Mouse (Mus musculus) lung, embryonic 14.5 days (tissue): ENCODE results near the gene Micu1. TPM values are rescaled to one million over a fixed set of nuclear protein-coding genes. Genes with fewer than 3 reads are reported as not detected.

Source experiments
- ATAC-seq: fragments of 200-750 bp; cut with Nextera tagmentation; 2 replicates; pipeline ENCODE4 v1.8.0; 2017; ENCODE audit warnings: mild to moderate bottlenecking, moderate TSS enrichment, moderate library complexity; ENCODE audit not compliant: insufficient read depth
- DNase-seq: peaks from one replicate; pipeline ENCODE4 v3.0.0-alpha.2; 2015
- H3K27ac ChIP-seq: fragments of 300-500 bp; sonication (generic); 2 replicates; pipeline ENCODE4 v1.5.1; 2014; ENCODE audit warnings: low read depth, mild to moderate bottlenecking, moderate library complexity
- H3K27me3 ChIP-seq: fragments of 300-500 bp; sonication (generic); 2 replicates; pipeline ENCODE4 v1.6.1; 2014; ENCODE audit warnings: low read length, control low read depth; ENCODE audit not compliant: insufficient read depth
- H3K36me3 ChIP-seq: fragments of 300-500 bp; sonication (generic); 2 replicates; pipeline ENCODE4 v1.6.1; 2014; ENCODE audit warnings: control low read depth; ENCODE audit not compliant: insufficient read depth
- H3K4me1 ChIP-seq: fragments of 300-500 bp; sonication (generic); 2 replicates; pipeline ENCODE4 v1.6.1; 2014; ENCODE audit warnings: antibody characterized with exemption, control low read depth; ENCODE audit not compliant: insufficient read depth
- H3K4me2 ChIP-seq: fragments of 300-500 bp; sonication (generic); 2 replicates; pipeline ENCODE4 v1.6.1; 2014; ENCODE audit warnings: mild to moderate bottlenecking
- H3K4me3 ChIP-seq: fragments of 300-500 bp; sonication (generic); 2 replicates; pipeline ENCODE4 v1.5.1; 2014; ENCODE audit warnings: low read depth, low read length
- H3K9ac ChIP-seq: fragments of 300-500 bp; sonication (generic); 2 replicates; pipeline ENCODE4 v1.6.1; 2014
- H3K9me3 ChIP-seq: fragments of 300-500 bp; sonication (generic); 2 replicates; pipeline ENCODE4 v1.6.1; 2016; ENCODE audit warnings: low read depth, low read length, control low read depth
- CTCF ChIP-seq: IDR thresholded peaks from 2 replicates; pipeline ENCODE4 v1.5.1; 2016; ENCODE audit warnings: antibody characterized with exemption, low read depth
- WGBS: fragments of 180-500 bp; shearing (Covaris S2); extraction: QIAGEN DNeasy Blood & Tissue Kit; methylation state at CpG from one replicate; pipeline ENCODE4 v1.1.7; 2014; 5-methylcytosine and 5-hydroxymethylcytosine counted together
- polyA plus RNA-seq: library from polyadenylated mRNA; unstranded; fragments of >200 nt; fragmentation: Nextera tagmentation; extraction: Ambion mirVana; gene quantifications from 2 replicates; pipeline ENCODE4 v1.2.1, GENCODE M21; 2014

Micu1 gene
- polyA plus RNA-seq, 1 experiment from 2014 or later: 83.9 TPM

DNA sequence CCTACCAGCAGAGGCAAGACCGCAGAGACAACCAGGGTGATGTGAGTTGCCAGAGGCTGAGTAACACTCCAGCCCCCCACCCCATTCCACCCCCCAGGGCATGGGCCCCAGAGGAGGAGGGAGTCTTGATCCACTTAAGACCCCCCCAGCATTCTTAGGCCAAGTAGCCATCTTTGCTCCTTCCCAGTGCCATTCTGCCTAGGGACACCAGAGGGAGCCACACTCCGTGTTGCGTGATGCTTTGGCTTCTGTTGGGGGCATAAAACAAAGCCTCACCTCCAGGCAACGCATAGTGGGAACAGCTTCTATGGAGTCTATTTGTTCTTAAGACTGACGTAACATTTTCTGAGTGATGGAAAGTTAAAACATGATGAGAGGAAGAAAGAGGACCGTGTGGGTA lies 190.7 kb downstream of the Micu1 start:
- peak; percentile 99 for TF ChIP-seq CTCF
- H3K36me3 ChIP-seq: peaks cover 66% of the 10 kb centered on the region
- no peak overlapping the region for H3K4me3 ChIP-seq
- no peak overlapping the region for H3K4me2 ChIP-seq
- no peak overlapping the region for H3K9ac ChIP-seq
- no peaks in the 10 kb centered on the region for H3K4me1 ChIP-seq
- no peaks in the 10 kb centered on the region for H3K27me3 ChIP-seq
- no peak overlapping the region for H3K27ac ChIP-seq
- DNase-seq: peak; percentile 87
- ATAC-seq: no peak
- H3K9me3 ChIP-seq: no peaks in the 10 kb centered on the region
- WGBS: 43% methylated on average over 6 of the region's 6 CpGs

DNA sequence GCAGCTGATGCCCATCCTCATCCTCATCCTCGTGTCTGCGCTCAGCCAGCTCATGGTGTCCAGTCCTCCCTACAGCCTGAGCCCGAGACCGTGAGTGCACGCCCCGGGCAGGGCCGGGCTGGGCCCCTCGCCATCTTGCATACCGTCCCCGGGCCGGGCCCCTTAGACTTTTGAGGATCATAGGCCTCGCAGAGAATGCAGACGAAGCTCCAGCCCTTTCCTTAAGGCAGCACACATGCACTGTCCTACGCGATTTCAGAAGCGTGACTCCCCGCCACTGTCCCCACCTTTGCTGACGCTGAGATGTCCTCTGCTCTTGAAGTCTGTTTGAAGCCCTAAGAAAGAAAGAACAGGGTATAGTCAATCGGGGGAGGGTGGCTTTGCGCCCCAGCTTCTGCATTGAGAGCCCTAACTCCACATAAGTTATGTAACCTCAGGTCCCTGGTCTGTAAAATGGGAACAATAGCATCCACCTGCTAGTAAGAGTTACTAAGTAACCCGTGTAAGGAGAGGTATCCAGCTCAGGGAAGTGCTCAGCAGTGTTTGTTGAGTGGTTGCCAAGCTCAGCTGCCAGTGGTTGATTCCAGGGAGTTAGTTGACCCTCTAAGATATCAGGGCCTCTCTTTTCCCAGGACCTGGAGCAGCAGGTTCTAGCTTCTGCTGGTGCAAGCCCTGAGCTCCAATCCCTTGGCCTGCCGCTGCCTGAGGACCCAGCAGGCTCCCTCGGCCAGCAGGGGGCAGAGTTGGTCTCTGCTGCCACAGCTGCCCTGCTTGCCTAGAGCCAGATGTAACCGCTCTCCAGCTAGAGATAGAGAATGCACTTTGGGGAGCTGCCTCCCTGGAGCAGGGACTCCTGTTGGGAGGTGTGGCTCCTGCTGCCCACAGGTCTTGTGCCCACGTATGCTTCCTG lies 192.2 kb downstream of the Micu1 start:
- TF ChIP-seq CTCF: peak; percentile 98
- DNase-seq (peak; percentile 93), ATAC-seq (no peak)
- H3K36me3 ChIP-seq: peaks cover 74% of the 10 kb centered on the region
- no peaks in the 10 kb centered on the region for H3K9me3 ChIP-seq
- peaks cover 12% of the 10 kb centered on the region for H3K4me1 ChIP-seq
- 79% methylated on average over 25 of the region's 25 CpGs for WGBS
- no peak overlapping the region for H3K4me2 ChIP-seq
- no peaks in the 10 kb centered on the region for H3K27me3 ChIP-seq
- H3K9ac ChIP-seq: no peak overlapping the region
- no peak overlapping the region for H3K27ac ChIP-seq
- no peak overlapping the region for H3K4me3 ChIP-seq

DNA sequence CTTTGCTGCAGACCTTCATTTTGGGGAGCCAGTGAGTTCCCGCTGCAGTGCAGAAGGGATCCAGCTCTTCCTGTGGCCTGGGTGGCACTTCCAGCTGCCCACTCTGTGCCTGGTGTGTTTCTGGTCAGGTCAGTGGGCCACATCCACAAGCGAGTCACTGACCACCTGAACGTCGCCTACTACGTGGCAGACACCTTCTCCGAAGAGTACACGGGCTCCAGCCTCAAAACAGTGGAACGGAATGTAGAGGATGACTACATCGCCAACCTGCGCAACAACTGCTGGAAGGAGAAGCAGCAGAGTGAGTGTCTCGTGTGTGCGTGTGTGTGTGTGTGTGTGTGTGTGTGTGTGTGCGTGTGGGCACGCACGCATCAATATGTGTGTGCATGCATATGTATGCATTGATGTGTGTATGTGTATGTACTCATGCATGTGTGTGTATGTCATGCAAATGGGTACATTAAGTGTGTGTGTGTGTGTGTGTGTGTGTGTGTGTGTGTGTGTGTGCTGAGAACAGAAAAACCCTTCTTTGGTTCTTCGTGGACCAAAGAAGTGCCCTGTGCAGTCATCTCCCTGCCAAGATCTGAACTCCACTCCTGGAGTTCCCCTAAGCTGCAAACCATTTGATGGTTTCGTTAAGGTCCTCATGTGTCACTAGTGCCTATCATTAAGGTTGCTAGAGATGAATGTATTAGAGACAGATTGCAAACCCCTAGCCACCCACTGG lies 193.3 kb downstream of the Micu1 start:
- no peak overlapping the region for H3K4me2 ChIP-seq
- peaks cover 73% of the 10 kb centered on the region for H3K36me3 ChIP-seq
- no peak for DNase-seq
- no peak for ATAC-seq
- H3K4me1 ChIP-seq: peaks cover 21% of the 10 kb centered on the region
- no peak overlapping the region for H3K27ac ChIP-seq
- H3K9me3 ChIP-seq: no peaks in the 10 kb centered on the region
- no peak for TF ChIP-seq CTCF
- 92% methylated on average over 17 of the region's 17 CpGs for WGBS
- no peak overlapping the region for H3K4me3 ChIP-seq
- no peaks in the 10 kb centered on the region for H3K27me3 ChIP-seq
- H3K9ac ChIP-seq: no peak overlapping the region

DNA sequence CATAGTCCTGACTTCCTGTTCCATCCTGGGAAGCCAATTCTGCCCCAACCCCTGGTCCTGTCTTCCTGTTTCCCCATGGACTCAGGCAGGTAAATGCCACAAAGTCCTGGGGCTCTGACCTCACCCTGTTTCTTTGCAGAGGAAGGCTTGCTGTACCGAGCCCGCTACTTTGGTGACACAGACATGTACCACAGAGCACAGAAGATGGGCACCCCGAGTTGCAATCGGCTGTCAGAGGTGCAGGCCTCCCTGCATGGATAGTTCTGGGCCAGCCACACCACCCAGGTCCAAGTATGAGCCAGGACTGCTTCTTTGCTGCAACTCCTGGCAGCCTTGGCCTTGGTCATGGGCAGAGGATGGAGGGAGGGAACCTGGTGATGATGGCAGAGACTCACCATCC lies 193.9 kb downstream of the Micu1 start:
- H3K9me3 ChIP-seq: no peaks in the 10 kb centered on the region
- peaks cover 27% of the 10 kb centered on the region for H3K4me1 ChIP-seq
- H3K36me3 ChIP-seq: peaks cover 69% of the 10 kb centered on the region
- no peak overlapping the region for H3K9ac ChIP-seq
- ATAC-seq: no peak
- no peaks in the 10 kb centered on the region for H3K27me3 ChIP-seq
- DNase-seq: no peak
- WGBS: 97% methylated on average over 4 of the region's 4 CpGs
- H3K4me2 ChIP-seq: no peak overlapping the region
- H3K4me3 ChIP-seq: no peak overlapping the region
- TF ChIP-seq CTCF: no peak
- H3K27ac ChIP-seq: no peak overlapping the region

DNA sequence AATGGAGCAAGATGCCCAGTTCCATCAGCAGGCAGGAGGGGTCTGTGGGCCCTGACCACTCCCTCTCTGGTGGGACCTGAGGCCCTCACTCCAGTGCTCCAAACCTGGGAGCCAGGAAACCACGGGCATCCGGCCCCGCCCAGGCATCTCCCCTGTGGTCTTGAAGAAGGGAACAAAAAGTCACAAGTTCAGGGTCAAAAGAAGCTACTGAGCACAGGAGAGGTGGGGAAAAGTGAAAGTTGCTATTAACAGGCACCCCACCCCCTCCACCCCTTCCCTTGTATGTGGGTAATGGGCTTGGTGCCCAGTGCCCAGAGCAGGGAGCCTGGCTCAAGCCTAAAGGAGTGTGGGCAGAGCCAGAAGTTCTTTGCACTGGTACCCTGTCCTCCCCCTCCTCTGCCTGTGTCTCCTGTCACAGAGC lies 194.6 kb downstream of the Micu1 start:
- no peak for ATAC-seq
- Histone ChIP-seq H3K27ac (no peak overlapping the region), H3K9ac (no peak overlapping the region), H3K9me3 (no peaks in the 10 kb centered on the region), H3K36me3 (peaks cover 62% of the 10 kb centered on the region), H3K4me1 (peaks cover 30% of the 10 kb centered on the region), H3K27me3 (no peaks in the 10 kb centered on the region), H3K4me3 (no peak overlapping the region), H3K4me2 (no peak overlapping the region)
- TF ChIP-seq CTCF: no peak
- 77% methylated on average over 3 of the region's 3 CpGs for WGBS
- no peak for DNase-seq

DNA sequence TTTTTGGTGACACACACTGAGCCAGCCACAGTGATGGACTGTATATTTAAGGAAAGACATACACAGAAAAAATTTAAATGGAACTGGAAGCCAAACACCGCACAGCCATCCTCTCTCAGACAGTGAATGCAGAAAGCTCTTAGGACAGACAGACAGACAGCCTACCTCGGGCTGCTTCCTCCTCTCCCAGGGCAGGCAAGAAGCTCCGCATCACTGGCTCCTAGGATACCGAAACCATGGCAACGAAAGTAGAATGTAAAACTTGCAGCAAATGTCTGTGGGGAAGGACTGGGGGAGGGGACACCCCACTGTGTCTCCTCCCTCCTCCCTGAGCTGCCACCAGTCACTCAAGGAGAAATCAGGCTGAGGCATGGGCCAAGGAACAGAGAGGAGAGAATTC lies 195.2 kb downstream of the Micu1 start:
- no peak for TF ChIP-seq CTCF
- WGBS: 41% methylated on average over 5 of the region's 5 CpGs
- no peak overlapping the region for H3K4me2 ChIP-seq
- ATAC-seq: no peak
- no peak overlapping the region for H3K27ac ChIP-seq
- peaks cover 56% of the 10 kb centered on the region for H3K36me3 ChIP-seq
- no peak overlapping the region for H3K9ac ChIP-seq
- H3K4me3 ChIP-seq: no peak overlapping the region
- peak; percentile 44 for DNase-seq
- H3K4me1 ChIP-seq: peaks cover 30% of the 10 kb centered on the region
- no peaks in the 10 kb centered on the region for H3K27me3 ChIP-seq
- H3K9me3 ChIP-seq: no peaks in the 10 kb centered on the region

DNA sequence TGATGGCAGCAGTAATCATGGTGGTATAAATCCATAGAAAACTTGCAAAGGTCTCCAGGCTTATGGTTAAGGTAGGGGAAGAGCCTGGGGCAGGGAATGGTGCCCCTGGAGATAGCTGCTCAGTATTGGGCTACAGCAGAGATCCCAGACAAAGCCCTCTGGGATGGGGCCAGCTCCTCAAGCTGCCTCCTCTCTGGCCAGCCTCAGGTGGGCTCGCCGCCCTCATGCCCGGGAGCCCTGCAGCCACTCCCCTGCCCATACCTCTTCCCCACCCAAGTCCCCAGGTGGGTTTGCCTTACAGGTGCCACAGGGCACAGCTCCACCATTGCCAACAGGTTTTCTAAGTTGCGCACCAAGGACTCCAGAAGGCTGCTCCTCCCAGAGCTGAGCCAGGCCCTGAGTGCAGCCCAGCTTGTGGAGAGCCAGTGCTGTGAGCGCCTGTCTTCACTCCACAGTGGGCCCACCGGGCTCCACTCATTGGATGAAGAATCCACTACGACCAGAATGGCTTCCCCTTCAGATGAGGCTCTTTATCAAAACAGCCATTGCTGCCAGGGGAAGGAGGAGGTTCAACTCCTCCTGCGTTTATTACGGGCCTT lies 196.0 kb downstream of the Micu1 start:
- Histone ChIP-seq H3K4me3 (no peak overlapping the region), H3K4me1 (peaks cover 34% of the 10 kb centered on the region), H3K4me2 (no peak overlapping the region), H3K36me3 (peaks cover 51% of the 10 kb centered on the region), H3K9me3 (no peaks in the 10 kb centered on the region), H3K9ac (0 out of 2 replicates have a peak overlapping the region, but pooled peaks have one; percentile 44), H3K27me3 (no peaks in the 10 kb centered on the region), H3K27ac (peak overlapping the region; percentile 94)
- DNase-seq: no peak
- WGBS: 73% methylated on average over 9 of the region's 9 CpGs
- ATAC-seq: no peak
- TF ChIP-seq CTCF: no peak
